Mouse (Mus musculus) forebrain, postnatal 0 days (tissue): ENCODE data around the gene Aff4. TPM values are rescaled to one million over a fixed set of nuclear protein-coding genes. Genes with fewer than 3 reads are reported as not detected.
A peak's percentile ranks its signal among the peaks of the same experiment; 100 is the strongest.

Experiments used
- ATAC-seq: fragments of 200-750 bp; cut with Nextera tagmentation; 2 replicates; pipeline ENCODE4 v1.8.0; 2017; ENCODE audit warnings: mild to moderate bottlenecking, moderate library complexity
- DNase-seq: peaks from one replicate; pipeline ENCODE4 v3.0.0-alpha.2; 2015
- H3K27ac ChIP-seq: fragments of 300-500 bp; sonication (generic); 2 replicates; pipeline ENCODE4 v1.5.1; 2014; ENCODE audit warnings: low read depth, mild to moderate bottlenecking, antibody characterized with exemption, low read length, moderate library complexity, mixed read lengths
- H3K27me3 ChIP-seq: fragments of 300-500 bp; sonication (generic); 2 replicates; pipeline ENCODE4 v1.6.1; 2014; ENCODE audit warnings: mild to moderate bottlenecking, low read length, mixed read lengths; ENCODE audit not compliant: insufficient read depth
- H3K36me3 ChIP-seq: fragments of 300-500 bp; sonication (generic); 2 replicates; pipeline ENCODE4 v1.6.1; 2014; ENCODE audit warnings: mild to moderate bottlenecking, moderate library complexity; ENCODE audit not compliant: insufficient read depth
- H3K4me1 ChIP-seq: fragments of 300-500 bp; sonication (generic); 2 replicates; pipeline ENCODE4 v1.6.1; 2014; ENCODE audit warnings: antibody characterized with exemption; ENCODE audit not compliant: insufficient read depth
- H3K4me2 ChIP-seq: fragments of 300-500 bp; sonication (generic); 2 replicates; pipeline ENCODE4 v1.6.1; 2014; ENCODE audit warnings: low read depth, mild to moderate bottlenecking, moderate library complexity
- H3K4me3 ChIP-seq: fragments of 300-500 bp; sonication (generic); 2 replicates; pipeline ENCODE4 v1.5.1; 2014; ENCODE audit warnings: low read depth, low read length, mixed read lengths
- H3K9ac ChIP-seq: fragments of 300-500 bp; sonication (generic); 2 replicates; pipeline ENCODE4 v1.6.1; 2014; ENCODE audit warnings: mild to moderate bottlenecking
- H3K9me3 ChIP-seq: fragments of 300-500 bp; sonication (generic); 2 replicates; pipeline ENCODE4 v1.6.1; 2016; ENCODE audit warnings: low read length
- CTCF ChIP-seq: sonication (generic); IDR thresholded peaks from 2 replicates; pipeline ENCODE4 v1.5.1; 2016; ENCODE audit warnings: antibody characterized with exemption, control low read depth, low read depth
- WGBS: fragments of 180-500 bp; shearing (Covaris S2); extraction: QIAGEN DNeasy Blood & Tissue Kit; methylation state at CpG from one replicate; pipeline ENCODE4 v1.1.7; 2014; 5-methylcytosine and 5-hydroxymethylcytosine counted together
- polyA plus RNA-seq: library from polyadenylated mRNA; unstranded; fragments of >200 nt; fragmentation: Nextera tagmentation; extraction: Ambion mirVana; gene quantifications from 2 replicates; pipeline ENCODE4 v1.2.1, GENCODE M21; 2015
- total RNA-seq: library from RNA; depleted of rRNA; stranded (reverse); fragments of >200 nt; gene quantifications from 2 replicates; pipeline ENCODE4 v1.2.3, GENCODE M21; 2014

Aff4 gene
- total and polyA plus RNA-seq, 2 experiments from 2014 or later, result 98.5 to 147 TPM

DNA sequence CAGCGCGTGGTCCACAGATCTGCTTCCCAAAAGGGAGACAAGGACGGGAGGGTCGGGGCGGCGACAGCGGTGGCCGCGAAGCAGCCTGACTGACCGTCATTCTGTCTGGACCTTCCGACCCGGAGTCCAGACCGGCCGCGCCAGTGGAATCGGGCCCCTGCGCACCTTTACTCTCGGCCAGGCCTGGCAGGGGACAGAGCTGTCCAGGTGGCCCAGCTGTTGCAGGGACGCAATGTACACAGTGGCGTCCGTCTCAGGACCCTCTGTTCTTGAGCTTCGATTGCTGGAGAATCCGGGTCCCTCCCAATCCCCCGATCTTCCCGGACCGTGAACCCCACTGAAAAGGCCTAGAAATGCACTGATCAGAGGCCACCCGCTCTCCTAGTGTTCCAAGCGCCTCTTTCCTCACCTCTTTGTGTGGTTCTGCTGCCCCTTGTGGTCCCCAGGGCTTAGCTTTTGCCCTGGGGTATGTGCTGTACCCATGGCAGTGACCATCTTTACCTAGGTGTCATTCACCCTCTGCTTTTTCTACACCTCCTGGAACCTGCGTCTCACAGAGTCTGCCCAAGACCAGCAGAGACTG, 106.8 kb downstream of the Aff4 start:
- peaks cover 5% of the 10 kb centered on the region; the same call in 1 of the 2 replicates for H3K4me1 ChIP-seq
- H3K9ac ChIP-seq, result peak overlapping the region; percentile 43
- DNase-seq (no peak), ATAC-seq (peak; percentile 42; the same call in 1 of the 2 replicates)
- WGBS, result 9% methylated on average over 29 of the region's 29 CpGs
- no peaks in the 10 kb centered on the region for H3K36me3 ChIP-seq
- peak; percentile 21; the same call in 1 of the 2 replicates for TF ChIP-seq CTCF
- no peak overlapping the region for H3K27ac ChIP-seq
- peak overlapping the region; percentile 77 for H3K4me2 ChIP-seq
- peak overlapping the region; percentile 43 for H3K4me3 ChIP-seq
- H3K27me3 ChIP-seq, result peaks cover 11% of the 10 kb centered on the region
- no peaks in the 10 kb centered on the region for H3K9me3 ChIP-seq

DNA sequence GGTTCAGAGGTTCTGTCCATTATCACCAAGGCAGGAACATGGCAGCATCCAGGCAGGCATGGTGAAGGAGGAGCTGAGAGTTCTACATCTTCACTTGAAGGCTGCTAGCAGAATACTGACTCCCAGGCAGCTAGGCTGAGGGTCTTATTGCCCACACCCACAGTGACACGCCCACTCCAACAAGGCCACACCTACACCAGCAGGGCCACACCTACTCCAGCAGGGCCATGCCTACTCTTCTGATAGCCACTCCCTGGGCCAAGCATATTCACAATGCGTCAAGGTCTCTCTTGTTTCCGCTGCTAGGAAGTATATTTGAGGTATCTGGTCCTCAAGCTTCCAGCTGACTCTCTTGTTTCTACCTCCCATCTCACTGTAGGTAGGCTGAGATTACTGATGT, 108.4 kb downstream of the Aff4 start:
- Histone ChIP-seq H3K27ac (no peak overlapping the region), H3K4me3 (no peak overlapping the region)

DNA sequence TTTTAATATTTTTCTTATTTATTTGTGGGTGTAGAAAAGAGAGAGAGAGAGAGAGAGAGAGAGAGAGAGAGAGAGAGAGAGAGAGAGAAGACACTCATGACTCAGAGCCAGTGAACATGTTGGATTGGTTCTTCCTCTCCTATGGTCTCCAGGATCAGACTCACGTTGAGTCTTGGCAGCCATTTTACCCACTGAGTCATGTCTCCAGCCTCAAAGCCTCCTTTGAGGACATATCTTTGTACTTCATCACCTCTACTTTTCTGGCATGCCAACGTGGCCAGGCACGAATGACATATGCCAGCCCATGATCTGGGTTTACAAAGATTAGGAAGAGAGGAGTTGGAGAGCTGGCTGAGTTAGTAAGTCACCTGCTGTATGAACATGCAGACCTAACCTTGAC, 109.6 kb downstream of the Aff4 start:
- peaks cover 5% of the 10 kb centered on the region; the same call in 1 of the 2 replicates for H3K4me1 ChIP-seq
- DNase-seq (no peak), ATAC-seq (no peak)
- TF ChIP-seq CTCF, result no peak
- no peak overlapping the region for H3K9ac ChIP-seq
- H3K4me3 ChIP-seq, result no peak overlapping the region
- H3K27ac ChIP-seq, result no peak overlapping the region
- peaks cover 33% of the 10 kb centered on the region for H3K27me3 ChIP-seq
- H3K9me3 ChIP-seq, result no peaks in the 10 kb centered on the region
- H3K36me3 ChIP-seq, result no peaks in the 10 kb centered on the region
- WGBS, result 82% methylated on average over 3 of the region's 3 CpGs
- no peak overlapping the region for H3K4me2 ChIP-seq

More for the DNA sequence above, 108.4 kb downstream of the Aff4 start:
- Histone ChIP-seq H3K27me3 (peaks cover 22% of the 10 kb centered on the region), H3K4me2 (no peak overlapping the region), H3K4me1 (peaks cover 5% of the 10 kb centered on the region; the same call in 1 of the 2 replicates), H3K9ac (no peak overlapping the region), H3K9me3 (no peaks in the 10 kb centered on the region), H3K36me3 (no peaks in the 10 kb centered on the region)
- ATAC-seq (no peak), DNase-seq (no peak)
- no peak for TF ChIP-seq CTCF
- WGBS, result 79% methylated on average over 3 of the region's 3 CpGs

DNA sequence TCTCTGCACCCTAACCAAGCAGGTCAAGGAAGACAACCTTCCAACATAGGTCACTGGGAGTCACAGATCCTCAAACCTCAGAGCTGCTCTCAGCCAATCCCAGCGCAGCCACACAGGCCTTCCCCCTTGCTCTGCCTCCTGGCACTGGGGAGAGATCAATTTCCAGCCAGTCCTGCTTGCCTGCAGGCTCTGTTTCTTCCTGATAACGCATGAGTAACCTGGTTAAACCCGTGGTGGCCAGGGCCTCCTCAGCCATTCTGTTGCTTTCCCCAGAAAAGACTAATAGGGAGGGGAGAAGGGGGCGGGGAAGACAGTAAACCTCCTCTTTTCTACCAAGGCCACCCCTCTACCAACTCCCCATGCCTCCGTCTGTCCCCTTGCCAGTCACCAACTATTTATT, 111.1 kb downstream of the Aff4 start:
- Histone ChIP-seq H3K4me3 (no peak overlapping the region), H3K4me2 (no peak overlapping the region), H3K9me3 (no peaks in the 10 kb centered on the region), H3K36me3 (no peaks in the 10 kb centered on the region), H3K9ac (no peak overlapping the region), H3K27ac (no peak overlapping the region), H3K4me1 (peaks cover 6% of the 10 kb centered on the region), H3K27me3 (peaks cover 39% of the 10 kb centered on the region)
- ATAC-seq, result no peak
- no peak for DNase-seq
- TF ChIP-seq CTCF, result no peak
- WGBS, result 23% methylated on average over 5 of the region's 5 CpGs

DNA sequence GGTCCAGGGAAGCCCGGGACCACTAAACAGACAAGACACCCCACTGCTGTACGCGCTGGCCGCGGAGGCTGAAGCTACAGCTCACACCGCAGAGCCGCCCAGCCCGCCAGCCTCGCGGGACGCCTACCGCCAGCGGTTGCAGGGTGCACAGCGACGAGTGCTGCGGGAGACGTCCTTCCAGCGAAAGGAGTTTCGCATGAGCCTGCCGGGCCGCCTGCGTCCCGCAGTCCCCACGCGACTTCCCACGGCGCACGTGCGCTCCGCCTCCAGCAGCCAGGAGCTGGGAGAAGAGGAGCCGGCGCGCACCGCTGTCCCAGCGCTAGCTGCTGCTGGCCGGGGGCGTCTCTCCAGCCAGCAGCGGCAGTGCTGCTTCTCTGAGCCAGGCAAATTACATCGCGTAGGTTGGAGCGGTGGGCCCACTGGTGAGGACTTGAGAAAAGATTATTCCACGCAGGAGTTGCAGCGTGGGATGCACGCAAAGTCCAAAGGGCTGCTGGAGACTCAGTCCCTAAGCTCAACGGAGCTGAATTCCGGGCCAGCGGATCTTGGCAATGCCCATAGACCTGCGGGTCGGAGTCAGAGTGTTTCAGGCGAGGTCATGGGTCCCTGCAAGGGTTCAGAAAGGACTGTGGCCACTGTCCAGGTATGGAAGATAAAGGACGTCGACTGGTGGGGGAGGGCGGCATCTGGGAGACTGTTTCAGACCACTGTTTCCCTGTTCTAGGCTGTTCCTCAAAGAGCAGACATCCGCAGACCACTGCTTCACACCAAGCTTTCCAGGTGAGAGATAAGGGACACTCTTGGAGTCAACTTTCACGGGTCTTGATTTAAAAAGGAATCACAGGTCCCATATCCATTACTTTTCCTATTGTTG, 113.2 kb downstream of the Aff4 start:
- peak; percentile 43 for DNase-seq
- H3K27ac ChIP-seq, result no peak overlapping the region
- H3K9me3 ChIP-seq, result no peaks in the 10 kb centered on the region
- peaks cover 31% of the 10 kb centered on the region for H3K27me3 ChIP-seq
- H3K4me1 ChIP-seq, result peaks cover 3% of the 10 kb centered on the region; the same call in 1 of the 2 replicates
- H3K9ac ChIP-seq, result peak overlapping the region; percentile 33; the same call in 1 of the 2 replicates
- H3K4me3 ChIP-seq, result peak overlapping the region; percentile 32
- 8% methylated on average over 52 of the region's 55 CpGs for WGBS
- no peak for ATAC-seq
- TF ChIP-seq CTCF, result no peak
- H3K36me3 ChIP-seq, result no peaks in the 10 kb centered on the region
- H3K4me2 ChIP-seq, result peak overlapping the region; percentile 68

DNA sequence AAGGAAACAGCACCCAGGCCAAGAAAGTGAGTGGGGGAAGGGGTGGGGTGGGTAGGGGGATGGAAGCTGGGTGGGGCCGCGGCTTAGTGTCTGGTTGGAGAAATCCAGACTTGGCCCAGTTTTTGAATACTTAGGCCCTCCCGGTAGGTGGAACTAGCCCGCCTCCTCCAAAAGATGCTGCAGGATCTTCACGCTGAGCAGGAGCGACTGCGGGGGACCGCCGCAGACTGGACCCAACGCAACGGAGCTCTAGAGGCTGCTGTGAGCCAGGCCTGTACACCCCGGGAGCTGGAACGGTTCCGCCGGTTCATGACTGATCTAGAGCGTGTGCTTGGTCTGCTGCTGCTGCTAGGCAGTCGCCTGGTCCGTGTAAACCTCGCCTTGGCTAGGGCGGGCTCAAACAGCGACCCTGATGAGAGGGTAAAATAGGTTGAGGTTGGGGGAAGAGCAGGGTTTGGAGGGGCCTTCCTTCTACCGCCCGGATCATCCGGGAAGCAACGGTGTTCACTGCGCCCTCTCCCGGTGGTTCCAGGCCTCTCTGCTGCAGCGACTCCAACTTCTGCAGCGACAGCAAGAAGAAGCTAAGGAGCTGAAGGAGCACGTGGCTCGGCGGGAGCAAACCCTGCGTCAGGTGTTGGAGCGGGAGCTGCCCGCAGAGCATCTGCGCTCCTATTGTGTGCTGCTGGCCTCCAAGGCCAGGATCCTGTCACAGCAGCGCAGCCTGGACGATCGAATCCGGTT, 115.8 kb downstream of the Aff4 start:
- peaks cover 31% of the 10 kb centered on the region for H3K27me3 ChIP-seq
- peak overlapping the region; percentile 37 for H3K4me3 ChIP-seq
- TF ChIP-seq CTCF, result peak; percentile 89
- peak overlapping the region; percentile 56 for H3K9ac ChIP-seq
- no peaks in the 10 kb centered on the region for H3K36me3 ChIP-seq
- ATAC-seq, result peak; percentile 76
- no peaks in the 10 kb centered on the region for H3K9me3 ChIP-seq
- H3K4me1 ChIP-seq, result peaks cover 15% of the 10 kb centered on the region
- peak; percentile 91 for DNase-seq
- 8% methylated on average over 40 of the region's 40 CpGs for WGBS
- peak overlapping the region; percentile 68 for H3K4me2 ChIP-seq
- H3K27ac ChIP-seq, result no peak overlapping the region
